Mouse (Mus musculus) gastrocnemius, postnatal 25 days (tissue): Measurements from ENCODE around the gene Sik3. TPM values are rescaled to one million over a fixed set of nuclear protein-coding genes. Genes with fewer than 3 reads are reported as not detected.
"Not testable (repeated sequence)": the region's sequence is repeated elsewhere in the genome, so short reads cannot be mapped to it uniquely, and the experiment has no call there.

ENCODE experiments used
- DNase-seq: peaks from one replicate; pipeline ENCODE4 v3.0.0; 2022
- total RNA-seq, 2 experiments: library from RNA; stranded (reverse); gene quantifications; 1 replicate in 1 of 2; 2 replicates in 1 of 2; pipeline ENCODE4 v1.2.3; 2021

Gene Sik3
- total RNA-seq, 2 experiments from 2014 or later = 34.7 to 38.9 TPM

GRCm38 (mm10) chr9:46110648-46111047 is 98.0 kb downstream of the Sik3 start:
- DNase-seq = no peak

DNA sequence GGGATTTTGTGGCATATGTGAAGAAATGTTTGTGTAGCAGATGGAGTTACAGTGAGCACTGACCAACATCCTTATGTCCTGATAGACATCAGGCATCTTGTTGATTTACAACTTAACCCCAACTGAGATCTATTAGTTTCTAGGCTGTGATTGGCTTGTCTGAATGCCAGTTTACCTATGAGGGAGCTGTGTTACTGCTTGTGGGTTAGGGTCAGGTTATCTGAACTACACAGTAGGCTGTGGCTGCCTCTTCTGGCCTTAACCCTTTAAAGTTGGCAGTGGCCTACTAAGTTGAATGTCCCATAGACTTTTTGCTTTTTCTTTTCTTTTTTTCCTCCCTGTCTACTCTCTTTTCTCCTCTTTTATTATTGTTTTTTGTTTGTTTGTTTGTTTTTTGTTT is 98.7 kb downstream of the Sik3 start:
- no peak for DNase-seq

DNA sequence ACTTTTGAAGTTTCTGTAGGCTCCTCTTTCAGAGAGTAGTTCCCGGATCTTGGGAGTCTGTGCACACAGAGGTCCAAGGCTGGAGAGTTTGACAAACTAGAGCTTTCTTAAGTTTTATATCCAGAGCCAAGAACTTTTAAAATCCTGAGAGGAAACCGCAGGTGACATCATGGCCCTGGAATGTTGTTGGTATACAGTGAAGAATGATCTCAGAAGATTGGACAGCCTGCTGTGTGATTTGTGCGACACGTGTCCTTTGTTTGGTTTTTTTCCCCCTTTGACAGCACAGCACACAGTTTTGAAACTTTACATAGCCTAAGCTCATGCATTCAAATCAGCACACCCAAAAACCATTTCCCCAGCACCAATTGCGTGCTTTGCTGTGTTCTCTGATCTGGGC is 99.6 kb downstream of the Sik3 start:
- peak; percentile 43 for DNase-seq

GRCm38 (mm10) chr9:46118844-46119385 is 106.3 kb downstream of the Sik3 start:
- no peak for DNase-seq

GRCm38 (mm10) chr9:46119943-46120441 is 107.4 kb downstream of the Sik3 start:
- DNase-seq = peak; percentile 74

GRCm38 (mm10) chr9:46120468-46121253 is 108.0 kb downstream of the Sik3 start:
- DNase-seq = no peak

DNA sequence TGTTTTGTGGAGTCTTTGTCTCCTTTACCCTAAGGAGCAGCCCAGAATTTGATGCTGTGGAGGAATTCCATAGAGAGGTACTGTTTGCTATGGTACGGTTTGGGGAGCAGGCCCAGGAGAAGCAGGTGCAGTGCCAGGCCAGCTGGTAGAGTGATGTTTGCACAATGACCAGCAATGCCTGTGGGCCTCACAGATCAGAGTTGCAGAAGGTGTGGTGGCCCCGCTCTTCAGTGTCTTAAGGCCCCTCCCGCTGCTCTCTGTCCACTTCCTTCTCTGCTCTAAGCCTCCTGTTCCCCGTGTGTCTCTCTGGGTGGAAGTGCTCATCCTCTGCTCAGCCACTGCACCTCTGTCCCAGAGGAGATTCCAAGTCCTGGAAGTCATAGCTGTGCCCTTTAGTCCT is 108.9 kb downstream of the Sik3 start:
- no peak for DNase-seq

- no peak for DNase-seq
Measured at GRCm38 (mm10) chr9:46122731-46123130, 110.1 kb downstream of the Sik3 start.

- no peak for DNase-seq
Measured at GRCm38 (mm10) chr9:46126295-46126694, 113.7 kb downstream of the Sik3 start.

DNA sequence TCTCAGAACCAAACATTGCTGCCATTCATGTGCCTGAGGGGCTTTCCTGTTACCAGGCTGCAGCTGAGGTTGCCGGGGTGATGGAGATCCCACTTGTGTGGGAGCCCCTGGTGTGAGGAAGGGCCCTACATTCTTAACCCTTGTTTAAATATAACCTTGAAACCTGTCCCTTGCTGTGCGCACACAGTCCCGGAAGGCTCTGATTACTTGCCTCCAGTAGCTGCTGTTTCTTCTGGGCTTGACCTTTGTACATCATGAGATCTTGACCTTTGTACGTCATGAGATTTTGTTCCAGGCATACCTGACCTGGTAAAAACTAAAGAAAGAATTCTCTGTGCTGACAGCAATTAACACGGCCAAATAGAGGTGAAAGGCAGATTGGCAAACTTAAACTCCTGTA is 114.7 kb downstream of the Sik3 start:
- no peak for DNase-seq

DNA sequence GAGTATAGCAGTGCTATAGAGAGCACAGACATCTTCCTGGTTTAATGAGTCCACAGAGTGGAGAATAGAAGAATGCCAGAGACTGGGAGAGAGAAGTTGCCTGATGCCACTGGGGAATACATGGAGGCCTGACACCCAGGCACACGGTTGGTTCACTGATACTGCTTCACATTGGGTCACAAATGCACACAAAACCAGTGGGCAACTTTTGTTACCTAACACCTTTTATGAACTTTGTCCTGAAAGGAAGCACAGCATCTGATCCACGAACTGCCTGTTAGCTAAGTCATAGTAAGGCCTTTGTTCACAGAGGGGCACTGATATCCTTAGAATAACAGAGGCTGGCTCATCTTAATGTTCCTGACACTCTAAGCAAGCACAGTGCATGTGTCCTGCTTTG is 116.6 kb downstream of the Sik3 start:
- DNase-seq = no peak

DNA sequence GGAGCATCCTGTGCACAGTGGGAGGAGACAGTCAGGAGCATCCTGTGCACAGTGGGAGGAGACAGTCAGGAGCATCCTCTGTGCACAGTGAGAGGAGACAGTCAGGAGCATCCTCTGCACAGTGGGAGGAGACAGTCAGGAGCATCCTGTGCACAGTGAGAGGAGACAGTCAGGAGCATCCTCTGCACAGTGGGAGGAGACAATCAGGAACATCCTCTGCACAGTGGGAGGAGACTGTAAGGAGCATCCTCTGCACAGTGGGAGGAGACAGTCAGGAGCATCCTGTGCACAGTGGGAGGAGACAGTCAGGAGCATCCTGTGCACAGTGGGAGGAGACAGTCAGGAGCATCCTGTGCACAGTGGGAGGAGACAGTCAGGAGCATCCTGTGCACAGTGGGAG is 120.2 kb downstream of the Sik3 start:
- not testable (repeated sequence) for DNase-seq

DNA sequence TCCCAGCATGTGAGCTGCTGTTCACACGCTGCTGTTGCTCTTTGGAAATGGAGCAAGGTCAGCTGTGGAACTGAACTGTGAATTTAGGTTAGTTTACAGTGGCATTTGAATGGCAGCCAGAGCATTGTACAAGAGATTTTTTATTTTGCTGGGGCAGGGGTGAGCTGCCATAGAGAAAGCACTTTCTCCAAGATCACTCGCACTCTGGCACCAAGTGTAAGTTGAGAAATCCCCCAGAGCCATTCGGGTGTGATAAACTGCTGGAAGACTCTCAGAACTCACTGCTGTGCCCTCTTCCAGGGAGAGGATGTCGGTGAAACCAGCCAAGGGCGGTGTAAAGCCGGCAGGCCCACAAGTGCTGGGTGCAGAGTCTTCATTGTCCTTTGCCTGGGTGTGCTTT is 126.2 kb downstream of the Sik3 start:
- DNase-seq = no peak

DNA sequence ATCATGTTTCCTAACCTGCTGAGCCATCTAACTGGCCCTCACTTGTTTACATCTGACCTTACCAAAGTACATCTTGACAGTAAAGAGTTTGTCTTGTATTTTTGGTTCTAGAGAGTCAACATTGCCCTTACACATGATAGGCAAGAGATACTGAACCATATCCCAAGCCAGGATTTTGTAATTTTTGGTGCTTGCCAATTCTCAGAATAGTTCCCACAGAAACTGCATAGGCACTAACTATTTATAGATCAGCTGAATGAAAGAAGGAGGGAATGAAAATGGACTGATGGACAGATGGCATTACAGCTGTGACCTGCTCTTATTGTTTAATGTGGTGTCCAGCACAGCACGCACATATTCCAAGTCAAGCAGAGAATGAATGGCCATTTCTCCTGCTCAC is 128.2 kb downstream of the Sik3 start:
- DNase-seq = no peak

DNA sequence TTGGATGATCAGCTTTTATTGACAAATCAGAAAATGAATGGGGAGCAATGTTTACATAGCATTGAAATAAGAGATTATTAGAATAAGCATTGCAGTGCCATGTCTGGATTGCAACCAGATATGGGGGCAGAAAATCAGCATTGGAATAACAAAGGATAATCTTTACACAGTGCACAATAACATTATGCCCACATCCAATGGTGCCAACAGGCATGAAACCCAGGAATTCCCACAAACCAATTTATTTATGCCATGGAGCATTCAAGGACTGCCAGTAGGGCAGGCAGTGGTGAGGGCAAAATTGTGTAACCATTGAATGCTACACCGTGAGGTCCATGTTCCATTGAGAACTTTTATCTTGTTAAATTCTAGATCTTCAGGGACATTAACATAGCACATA is 129.4 kb downstream of the Sik3 start:
- no peak for DNase-seq

DNA sequence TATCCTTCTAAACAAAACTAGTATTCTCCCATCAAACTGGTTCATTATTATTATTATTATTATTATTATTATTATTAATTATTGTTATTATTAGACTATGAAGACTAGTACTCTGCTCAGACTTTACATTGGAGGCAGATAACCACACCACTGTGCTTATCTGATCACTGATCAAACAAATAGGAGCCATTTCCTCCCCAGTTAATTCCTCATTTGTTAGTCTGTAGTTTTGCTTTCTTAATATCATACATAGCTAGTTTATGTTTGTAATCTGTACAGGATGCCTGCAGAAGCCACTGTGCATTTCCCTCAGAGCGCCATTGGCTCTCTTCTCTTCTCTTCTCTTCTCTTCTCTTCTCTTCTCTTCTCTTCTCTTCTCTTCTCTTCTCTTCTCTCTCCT is 129.9 kb downstream of the Sik3 start:
- DNase-seq = no peak

- DNase-seq = no peak
Measured at GRCm38 (mm10) chr9:46144976-46145375, 132.4 kb downstream of the Sik3 start.

GRCm38 (mm10) chr9:46146437-46146836 is 133.8 kb downstream of the Sik3 start:
- no peak for DNase-seq

GRCm38 (mm10) chr9:46148723-46149122 is 136.1 kb downstream of the Sik3 start:
- no peak for DNase-seq

GRCm38 (mm10) chr9:46149392-46149791 is 136.8 kb downstream of the Sik3 start:
- no peak for DNase-seq

DNA sequence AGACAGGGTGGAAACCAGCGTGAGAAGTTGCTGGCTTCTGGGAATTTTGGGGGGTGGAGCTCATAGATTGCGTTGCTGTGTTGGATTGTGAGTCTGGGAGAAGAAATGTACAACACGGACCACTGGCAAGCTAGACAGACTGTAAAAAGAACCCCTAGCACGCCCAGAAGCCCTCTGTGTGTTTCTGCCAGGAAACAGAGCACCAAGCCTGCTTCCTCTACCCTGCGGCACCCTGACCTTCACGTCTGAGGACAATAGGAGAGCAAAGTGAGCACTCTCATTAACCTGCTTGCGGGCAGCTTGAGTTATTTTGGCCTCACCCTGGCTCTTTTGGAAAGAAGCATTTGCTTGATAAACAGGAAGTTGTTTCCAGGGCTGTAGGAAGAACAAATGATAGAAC is 137.5 kb downstream of the Sik3 start:
- no peak for DNase-seq

- no peak for DNase-seq
Measured at GRCm38 (mm10) chr9:46150890-46151703, 138.5 kb downstream of the Sik3 start.

DNA sequence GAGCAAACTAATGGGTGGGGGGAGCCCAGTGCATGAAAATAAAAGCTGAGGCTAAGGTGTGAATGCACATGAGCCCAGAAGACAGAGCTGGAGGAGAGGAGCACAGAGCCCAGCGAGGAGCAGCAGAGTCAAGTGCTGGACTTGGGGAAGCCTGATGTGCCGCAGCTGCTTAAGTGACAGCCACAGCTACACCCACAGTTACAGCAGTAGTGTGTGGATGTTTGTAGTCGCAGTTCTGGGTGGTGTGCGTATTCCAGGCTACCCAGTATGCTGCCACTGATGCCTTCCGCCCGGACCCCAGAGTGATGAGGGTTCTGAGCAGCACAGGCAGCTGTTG is 139.1 kb downstream of the Sik3 start:
- no peak for DNase-seq
